Mouse (Mus musculus) bone marrow macrophage, adult 2 months (primary cell): ENCODE measurements around the gene Tmem56. TPM values are rescaled to one million over a fixed set of nuclear protein-coding genes. Genes with fewer than 3 reads are reported as not detected.

ENCODE experiments used
- H3K27ac ChIP-seq: 2 replicates; pipeline ENCODE4 v1.5.1; 2012; ENCODE audit warnings: low read depth, low read length; ENCODE audit not compliant: insufficient read depth
- H3K4me1 ChIP-seq: 2 replicates; pipeline ENCODE4 v1.6.1; 2012; ENCODE audit warnings: low read length; ENCODE audit not compliant: control insufficient read depth, insufficient read depth
- H3K4me3 ChIP-seq: 2 replicates; pipeline ENCODE4 v1.5.1; 2012; ENCODE audit warnings: mild to moderate bottlenecking, low read length, moderate library complexity; ENCODE audit not compliant: insufficient read depth
- CTCF ChIP-seq: IDR thresholded peaks from 2 replicates; pipeline ENCODE4 v1.5.1; 2012; ENCODE audit warnings: low read depth, mild to moderate bottlenecking, low read length, moderate library complexity
- POLR2A ChIP-seq: IDR thresholded peaks from 2 replicates; pipeline ENCODE4 v1.6.1; 2012; ENCODE audit warnings: mild to moderate bottlenecking, low read depth, low read length, borderline replicate concordance
- polyA plus RNA-seq: library from polyadenylated mRNA; stranded (reverse); fragments of >200 nt; gene quantifications from 2 replicates; pipeline ENCODE4 v1.2.4, GENCODE M21; 2012; ENCODE audit not compliant: missing spikeins, insufficient read depth, insufficient read length

Tmem56 gene
- polyA plus RNA-seq, 1 experiment, result not detected

GRCm38 (mm10) chr3:121160424-121160823 lies 122.5 kb downstream of the Tmem56 start:
- H3K27ac ChIP-seq, result no peak overlapping the region
- peaks cover 8% of the 10 kb centered on the region for H3K4me1 ChIP-seq
- TF ChIP-seq POLR2A (no peak), CTCF (no peak)
- no peak overlapping the region for H3K4me3 ChIP-seq

GRCm38 (mm10) chr3:121159566-121159965 lies 123.3 kb downstream of the Tmem56 start:
- TF ChIP-seq CTCF (no peak), POLR2A (no peak)
- peaks cover 8% of the 10 kb centered on the region for H3K4me1 ChIP-seq
- no peak overlapping the region for H3K4me3 ChIP-seq
- no peak overlapping the region for H3K27ac ChIP-seq

GRCm38 (mm10) chr3:121158901-121159351 lies 124.0 kb downstream of the Tmem56 start:
- Histone ChIP-seq H3K4me3 (no peak overlapping the region), H3K27ac (no peak overlapping the region), H3K4me1 (peaks cover 8% of the 10 kb centered on the region)
- TF ChIP-seq CTCF, result no peak
- no peak for TF ChIP-seq POLR2A

GRCm38 (mm10) chr3:121157546-121158330 lies 125.2 kb downstream of the Tmem56 start:
- Histone ChIP-seq H3K4me1 (peaks cover 8% of the 10 kb centered on the region), H3K4me3 (no peak overlapping the region), H3K27ac (no peak overlapping the region)
- TF ChIP-seq CTCF (no peak), POLR2A (no peak)

GRCm38 (mm10) chr3:121156451-121157186 lies 126.3 kb downstream of the Tmem56 start:
- Histone ChIP-seq H3K27ac (no peak overlapping the region), H3K4me3 (no peak overlapping the region), H3K4me1 (peaks cover 8% of the 10 kb centered on the region)
- TF ChIP-seq POLR2A (no peak), CTCF (no peak)

GRCm38 (mm10) chr3:121156043-121156442 lies 126.9 kb downstream of the Tmem56 start:
- no peak for TF ChIP-seq CTCF
- TF ChIP-seq POLR2A, result no peak
- peaks cover 7% of the 10 kb centered on the region for H3K4me1 ChIP-seq
- no peak overlapping the region for H3K4me3 ChIP-seq
- no peak overlapping the region for H3K27ac ChIP-seq

Other genes starting within 250 kb of the Tmem56 start
- gene Rwdd3, start 111.4 kb downstream of the Tmem56 start, polyA plus RNA-seq, result 3.8 and 6.2 TPM in 2 replicates
- gene Alg14, start 8.7 kb upstream of the Tmem56 start, polyA plus RNA-seq, result 17.8 and 21.3 TPM in 2 replicates
- 1.3 and 3.6 TPM in 2 replicates for gene Cnn3, start 143.4 kb upstream of the Tmem56 start, polyA plus RNA-seq
- not detected in 2 replicates for gene Slc44a3, start 249.3 kb upstream of the Tmem56 start, polyA plus RNA-seq